Mouse (Mus musculus) thymus, adult 2 months (tissue): ENCODE measurements around the gene P2ry6.

Source experiments
- CTCF ChIP-seq: fragments of 200-500 bp; IDR thresholded peaks from 2 replicates; pipeline ENCODE4 v1.5.1; 2012; ENCODE audit warnings: mild to moderate bottlenecking, control low read depth, low read length, moderate library complexity, borderline replicate concordance; ENCODE audit not compliant: control insufficient read depth, poor library complexity, insufficient read depth; ENCODE audit errors: extremely low read depth
- POLR2A ChIP-seq: fragments of 200-500 bp; IDR thresholded peaks from 2 replicates; pipeline ENCODE4 v1.6.1; 2012; ENCODE audit warnings: mild to moderate bottlenecking, low read length, control low read depth, moderate library complexity; ENCODE audit not compliant: control insufficient read depth, poor library complexity, insufficient read depth; ENCODE audit errors: extremely low read depth

DNA sequence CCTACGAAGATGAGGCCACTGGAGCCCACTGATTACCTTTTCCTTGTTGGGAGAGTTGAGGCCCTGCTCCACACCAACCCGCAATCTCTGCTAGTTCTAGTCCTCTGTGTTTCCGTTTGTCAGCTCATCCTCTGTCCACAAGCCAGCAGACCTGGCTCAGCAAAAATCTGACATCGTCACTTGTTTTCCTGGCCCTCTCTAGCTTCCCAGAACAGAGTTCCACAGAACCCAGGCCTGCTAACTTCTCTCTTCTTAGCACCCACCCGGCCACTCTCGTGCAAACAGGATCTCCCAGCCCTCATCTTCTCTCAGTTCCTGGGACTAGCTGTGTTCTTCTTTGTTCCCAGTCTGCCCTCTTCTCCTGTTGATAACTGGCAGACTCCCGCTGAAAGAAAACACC is 21.8 kb downstream of the P2ry6 start:
- no peak for TF ChIP-seq POLR2A
- no peak for TF ChIP-seq CTCF
